Mouse (Mus musculus) G1E (cell line): ENCODE data around the gene Adh1.

ENCODE experiments used
- CTCF ChIP-seq: IDR thresholded peaks from 2 replicates; pipeline ENCODE4 v1.5.1; 2012; ENCODE audit warnings: low read depth, low read length, inconsistent platforms, mixed read lengths
- GATA1 ChIP-seq: IDR thresholded peaks from 2 replicates; pipeline ENCODE4 v1.6.1; 2012; ENCODE audit warnings: borderline replicate concordance, low read length, inconsistent platforms, mixed read lengths
- POLR2AphosphoS5 ChIP-seq: IDR thresholded peaks from 2 replicates; pipeline ENCODE4 v1.6.1; 2012; ENCODE audit warnings: low read depth, low read length, inconsistent platforms; ENCODE audit not compliant: insufficient replicate concordance
- TAL1 ChIP-seq: conservative IDR thresholded peaks from 2 replicates; pipeline ENCODE4 v1.6.1; 2012; ENCODE audit warnings: low read depth, low read length, inconsistent platforms, mixed read lengths

DNA sequence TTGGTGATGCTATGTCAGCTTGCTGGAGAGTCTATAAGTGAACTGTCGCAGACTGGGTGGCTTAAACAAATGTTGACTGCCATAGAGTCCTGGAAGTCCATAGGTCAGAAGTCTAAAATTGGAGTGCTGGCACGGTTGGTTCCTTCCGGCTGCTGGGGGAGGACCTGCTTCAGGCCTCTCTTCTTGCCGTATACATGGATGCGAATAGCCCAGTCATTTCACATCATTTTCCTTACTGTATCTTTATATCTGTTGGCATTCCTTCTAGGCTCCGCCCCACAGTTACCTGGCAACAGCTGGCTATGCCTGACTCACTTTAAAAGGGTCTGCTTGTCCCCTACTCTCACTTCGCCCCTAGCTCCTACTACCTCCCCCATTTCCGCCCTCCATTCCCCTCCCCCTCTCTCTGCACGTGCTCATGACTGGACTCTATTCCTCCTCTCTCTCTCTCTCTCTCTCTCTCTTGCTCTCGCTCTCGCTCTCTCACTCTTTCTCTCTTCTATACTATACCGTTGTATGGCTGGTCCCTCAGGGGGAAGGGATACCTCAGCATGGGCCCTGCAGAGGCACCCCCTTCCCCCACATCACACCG is 36.3 kb upstream of the Adh1 start:
- no peak for TF ChIP-seq CTCF
- no peak for TF ChIP-seq GATA1
- no peak for TF ChIP-seq POLR2AphosphoS5
- no peak for TF ChIP-seq TAL1
